Mouse (Mus musculus) hindbrain, postnatal 0 days (tissue): ENCODE measurements around the gene Kif17. TPM values are rescaled to one million over a fixed set of nuclear protein-coding genes. Genes with fewer than 3 reads are reported as not detected.
A peak's percentile ranks its signal among the peaks of the same experiment; 100 is the strongest.

Source experiments
- ATAC-seq: fragments of 200-750 bp; cut with Nextera tagmentation; 2 replicates; pipeline ENCODE4 v1.8.0; 2017; ENCODE audit warnings: mild to moderate bottlenecking, moderate TSS enrichment, moderate library complexity
- DNase-seq: peaks from one replicate; pipeline ENCODE4 v3.0.0-alpha.2; 2015; ENCODE audit warnings: low spot score
- H3K27ac ChIP-seq: fragments of 300-500 bp; sonication (generic); 2 replicates; pipeline ENCODE4 v1.5.1; 2014; ENCODE audit warnings: mild to moderate bottlenecking
- H3K27me3 ChIP-seq: fragments of 300-500 bp; sonication (generic); 2 replicates; pipeline ENCODE4 v1.6.1; 2014; ENCODE audit warnings: low read length, mixed read lengths; ENCODE audit not compliant: insufficient read depth
- H3K36me3 ChIP-seq: fragments of 300-500 bp; sonication (generic); 2 replicates; pipeline ENCODE4 v1.6.1; 2014; ENCODE audit warnings: low read length, mixed read lengths; ENCODE audit not compliant: insufficient read depth
- H3K4me1 ChIP-seq: fragments of 300-500 bp; sonication (generic); 2 replicates; pipeline ENCODE4 v1.6.1; 2014; ENCODE audit warnings: antibody characterized with exemption, low read length, mixed read lengths; ENCODE audit not compliant: insufficient read depth
- H3K4me2 ChIP-seq: fragments of 300-500 bp; sonication (generic); 2 replicates; pipeline ENCODE4 v1.6.1; 2014; ENCODE audit warnings: low read depth, mild to moderate bottlenecking, low read length, moderate library complexity, mixed read lengths
- H3K4me3 ChIP-seq: fragments of 300-500 bp; sonication (generic); 2 replicates; pipeline ENCODE4 v1.5.1; 2014; ENCODE audit warnings: low read length
- H3K9ac ChIP-seq: fragments of 300-500 bp; sonication (generic); replicated peaks from 2 replicates; pipeline ENCODE4 v1.6.1; 2014; ENCODE audit warnings: mild to moderate bottlenecking, low read length, moderate library complexity, mixed read lengths
- H3K9me3 ChIP-seq: fragments of 300-500 bp; sonication (generic); 2 replicates; pipeline ENCODE4 v1.6.1; 2016; ENCODE audit warnings: low read length, mixed read lengths
- CTCF ChIP-seq: IDR thresholded peaks from 2 replicates; pipeline ENCODE4 v1.5.1; 2016; ENCODE audit warnings: antibody characterized with exemption, control low read depth, low read depth
- WGBS: fragments of 180-500 bp; shearing (Covaris S2); extraction: QIAGEN DNeasy Blood & Tissue Kit; methylation state at CpG from one replicate; pipeline ENCODE4 v1.1.7; 2014; 5-methylcytosine and 5-hydroxymethylcytosine counted together
- polyA plus RNA-seq: library from polyadenylated mRNA; unstranded; fragments of >200 nt; fragmentation: Nextera tagmentation; extraction: Ambion mirVana; gene quantifications from 2 replicates; pipeline ENCODE4 v1.2.1, GENCODE M21; 2015
- total RNA-seq: library from RNA; depleted of rRNA; stranded (reverse); fragments of >200 nt; gene quantifications from 2 replicates; pipeline ENCODE4 v1.2.3, GENCODE M21; 2014

Kif17 gene
- total and polyA plus RNA-seq, 2 experiments from 2014 or later = 4.1 to 5.1 TPM

GRCm38 (mm10) chr4:138278346-138278745 is 28.1 kb downstream of the Kif17 start:
- WGBS = 58% methylated on average over 7 of the region's 7 CpGs
- Histone ChIP-seq H3K27me3 (no peaks in the 10 kb centered on the region), H3K9me3 (no peaks in the 10 kb centered on the region), H3K9ac (no peak overlapping the region), H3K4me1 (no peaks in the 10 kb centered on the region), H3K27ac (no peak overlapping the region), H3K36me3 (no peaks in the 10 kb centered on the region), H3K4me2 (no peak overlapping the region), H3K4me3 (no peak overlapping the region)
- no peak for TF ChIP-seq CTCF
- ATAC-seq (no peak), DNase-seq (no peak)

GRCm38 (mm10) chr4:138282834-138283233 is 32.6 kb downstream of the Kif17 start:
- Histone ChIP-seq H3K4me1 (no peaks in the 10 kb centered on the region), H3K36me3 (no peaks in the 10 kb centered on the region), H3K9ac (no peak overlapping the region), H3K9me3 (no peaks in the 10 kb centered on the region), H3K4me2 (no peak overlapping the region), H3K27me3 (no peaks in the 10 kb centered on the region), H3K27ac (no peak overlapping the region), H3K4me3 (no peak overlapping the region)
- DNase-seq (peak; percentile 92), ATAC-seq (peak; percentile 85)
- peak; percentile 100 for TF ChIP-seq CTCF
- 21% methylated on average over 4 of the region's 4 CpGs for WGBS

GRCm38 (mm10) chr4:138286411-138286810 is 36.2 kb downstream of the Kif17 start:
- TF ChIP-seq CTCF = no peak
- Histone ChIP-seq H3K9ac (no peak overlapping the region), H3K27ac (no peak overlapping the region), H3K4me2 (no peak overlapping the region), H3K4me3 (no peak overlapping the region), H3K4me1 (no peaks in the 10 kb centered on the region), H3K9me3 (no peaks in the 10 kb centered on the region), H3K36me3 (no peaks in the 10 kb centered on the region), H3K27me3 (no peaks in the 10 kb centered on the region)
- ATAC-seq = no peak
- DNase-seq = no peak
- 86% methylated on average over 12 of the region's 12 CpGs for WGBS

- Histone ChIP-seq H3K36me3 (no peaks in the 10 kb centered on the region), H3K4me3 (no peak overlapping the region), H3K27me3 (no peaks in the 10 kb centered on the region), H3K27ac (no peak overlapping the region), H3K4me2 (no peak overlapping the region), H3K9me3 (no peaks in the 10 kb centered on the region), H3K9ac (no peak overlapping the region), H3K4me1 (no peaks in the 10 kb centered on the region)
- WGBS = 92% methylated on average over 7 of the region's 7 CpGs
- ATAC-seq = no peak
- no peak for DNase-seq
- TF ChIP-seq CTCF = no peak
These were observed 38.5 kb downstream of the Kif17 start for GRCm38 (mm10) chr4:138288691-138289090.

GRCm38 (mm10) chr4:138292028-138292427 is 41.8 kb downstream of the Kif17 start:
- ATAC-seq = no peak
- H3K27me3 ChIP-seq = no peaks in the 10 kb centered on the region
- no peaks in the 10 kb centered on the region for H3K4me1 ChIP-seq
- 73% methylated on average over 13 of the region's 13 CpGs for WGBS
- DNase-seq = no peak
- no peak overlapping the region for H3K27ac ChIP-seq
- no peak overlapping the region for H3K9ac ChIP-seq
- no peak overlapping the region for H3K4me3 ChIP-seq
- no peaks in the 10 kb centered on the region for H3K9me3 ChIP-seq
- no peak overlapping the region for H3K4me2 ChIP-seq
- no peaks in the 10 kb centered on the region for H3K36me3 ChIP-seq
- TF ChIP-seq CTCF = no peak

GRCm38 (mm10) chr4:138293261-138293948 is 43.2 kb downstream of the Kif17 start:
- H3K9ac ChIP-seq = no peak overlapping the region
- no peak overlapping the region for H3K4me3 ChIP-seq
- no peaks in the 10 kb centered on the region for H3K36me3 ChIP-seq
- DNase-seq = peak; percentile 84
- no peak for TF ChIP-seq CTCF
- no peaks in the 10 kb centered on the region for H3K27me3 ChIP-seq
- H3K9me3 ChIP-seq = no peaks in the 10 kb centered on the region
- no peaks in the 10 kb centered on the region for H3K4me1 ChIP-seq
- peak overlapping the region; percentile 78 for H3K27ac ChIP-seq
- no peak overlapping the region for H3K4me2 ChIP-seq
- ATAC-seq = peak; percentile 85
- 48% methylated on average over 18 of the region's 18 CpGs for WGBS

GRCm38 (mm10) chr4:138293949-138294550 is 43.8 kb downstream of the Kif17 start:
- Histone ChIP-seq H3K36me3 (no peaks in the 10 kb centered on the region), H3K4me3 (no peak overlapping the region), H3K4me1 (no peaks in the 10 kb centered on the region), H3K9ac (no peak overlapping the region), H3K4me2 (no peak overlapping the region), H3K27me3 (no peaks in the 10 kb centered on the region), H3K27ac (peak overlapping the region; percentile 78), H3K9me3 (no peaks in the 10 kb centered on the region)
- ATAC-seq (peak; percentile 72), DNase-seq (peak; percentile 28)
- WGBS = 45% methylated on average over 11 of the region's 14 CpGs
- peak; percentile 14; the same call in 1 of the 2 replicates for TF ChIP-seq CTCF
